Mouse (Mus musculus): ENCODE measurements around the gene Rnf182.

Rnf182 gene

DNA sequence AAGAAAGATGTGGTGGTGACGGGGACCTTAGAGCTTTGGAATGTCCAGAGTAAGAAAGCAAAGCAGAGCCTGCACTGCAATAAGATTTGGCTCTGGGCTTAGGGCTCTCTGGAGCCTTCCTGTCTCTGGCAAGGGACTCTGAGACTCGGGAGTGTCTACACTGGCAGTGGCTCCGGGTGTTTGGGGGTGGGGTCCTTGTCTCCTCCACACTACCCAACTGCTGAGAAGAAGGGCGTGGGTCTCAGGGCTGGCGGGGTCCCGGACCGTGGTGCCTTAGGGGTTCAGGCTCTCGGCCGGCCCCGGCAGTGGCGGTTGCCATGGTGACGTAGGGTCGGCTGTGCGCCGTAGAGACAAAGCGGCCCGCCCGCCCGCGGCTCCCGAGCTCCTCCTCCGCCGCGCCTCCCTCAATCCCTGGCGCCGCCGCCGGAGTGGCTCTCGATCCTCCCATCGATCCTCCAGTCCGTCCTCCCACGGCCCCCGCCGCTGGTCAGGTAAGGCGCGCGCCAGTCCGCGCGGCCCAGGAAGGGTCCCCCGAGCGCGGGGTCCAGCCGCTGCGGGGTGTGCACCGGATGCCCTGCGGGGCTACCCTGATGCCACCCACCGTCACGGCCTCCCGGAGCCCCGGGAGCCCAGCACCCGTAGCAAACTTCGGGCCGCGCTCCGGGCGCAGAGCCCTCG lies at the start of gene Rnf182:
Gene Rnf182 (plus strand): TSS at position 134 of the 678 bp plus-strand sequence.
- no peak for DNase-seq (ENCODE audit: low read depth, low spot score)

DNA sequence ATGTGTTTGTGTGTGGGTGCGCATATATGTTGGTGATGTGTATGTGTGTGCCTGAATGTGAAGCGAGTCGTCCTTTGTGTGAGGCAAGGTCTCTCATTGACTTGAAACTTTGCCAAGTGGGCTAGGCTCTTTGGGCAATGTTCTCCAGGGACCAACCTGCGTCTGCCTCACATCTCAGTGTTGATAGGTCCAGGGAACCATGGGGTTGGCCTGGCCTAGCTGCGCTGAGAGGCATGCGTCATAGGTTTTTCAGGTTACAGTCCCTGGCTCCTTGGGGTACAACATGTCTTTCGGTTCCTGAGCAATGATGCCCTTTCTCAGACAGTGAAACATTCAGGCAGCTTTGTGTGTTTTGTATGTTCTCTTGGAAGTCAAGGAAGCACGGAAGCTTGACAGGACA lies 49.3 kb upstream of the Rnf182 start:
- DNase-seq (ENCODE audit: low read depth, low spot score) = no peak

DNA sequence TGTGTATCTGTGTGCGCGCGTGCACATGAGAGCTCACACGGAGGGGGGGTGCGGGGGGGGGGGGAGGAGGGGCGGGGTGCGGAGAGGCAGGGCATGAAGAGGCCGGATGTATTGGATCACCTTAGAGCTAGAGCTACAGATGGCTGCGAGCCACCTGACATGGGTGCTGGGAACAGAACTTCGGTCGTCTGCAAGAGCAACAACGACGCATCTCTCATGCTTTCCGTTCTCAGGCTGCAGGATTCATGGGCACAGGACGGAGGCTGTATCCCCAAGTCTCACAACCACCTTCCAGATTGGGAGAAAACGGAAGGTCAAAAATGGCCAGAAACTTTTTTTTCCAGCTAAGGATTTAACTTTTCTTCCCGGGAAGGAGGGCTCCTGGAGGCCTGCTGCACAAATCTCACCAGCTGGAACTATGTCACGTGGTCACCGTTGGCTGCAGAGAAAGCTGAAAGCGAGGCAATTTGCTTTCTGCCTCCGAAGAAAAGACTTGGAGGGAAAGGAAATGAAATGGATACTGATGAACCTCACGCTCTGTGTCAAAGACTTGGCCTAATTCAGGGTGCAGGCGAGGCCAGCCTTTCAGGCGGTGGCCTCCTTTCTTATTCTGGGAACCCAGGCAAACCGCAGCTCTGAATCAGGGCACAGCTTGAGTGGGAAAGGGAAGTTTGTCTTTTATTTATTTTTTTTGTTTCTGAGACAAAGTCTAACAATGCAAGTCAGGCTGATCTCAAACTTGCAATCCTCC lies 48.2 kb upstream of the Rnf182 start:
- no peak for DNase-seq (ENCODE audit: low read depth, low spot score)

DNA sequence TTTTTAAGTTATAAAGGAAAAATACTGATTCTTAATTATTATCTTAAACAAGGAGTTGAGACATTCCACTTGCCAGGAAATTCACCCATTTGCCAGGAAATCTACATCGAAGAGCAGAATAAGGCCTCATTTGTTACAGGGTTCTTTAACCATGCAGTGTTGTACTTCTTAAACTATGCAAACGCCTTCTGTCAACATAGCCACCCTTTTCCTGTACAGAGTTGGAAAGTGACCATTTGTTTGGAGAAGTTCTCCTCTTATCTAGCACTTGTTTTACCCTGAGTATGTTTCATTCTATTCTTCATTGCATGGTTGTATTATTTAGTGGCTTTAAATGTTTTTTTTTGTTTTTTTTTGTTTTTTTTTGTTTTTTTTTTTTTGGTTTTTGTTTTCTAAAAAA lies 41.5 kb upstream of the Rnf182 start:
- no peak for DNase-seq (ENCODE audit: low read depth, low spot score)

DNA sequence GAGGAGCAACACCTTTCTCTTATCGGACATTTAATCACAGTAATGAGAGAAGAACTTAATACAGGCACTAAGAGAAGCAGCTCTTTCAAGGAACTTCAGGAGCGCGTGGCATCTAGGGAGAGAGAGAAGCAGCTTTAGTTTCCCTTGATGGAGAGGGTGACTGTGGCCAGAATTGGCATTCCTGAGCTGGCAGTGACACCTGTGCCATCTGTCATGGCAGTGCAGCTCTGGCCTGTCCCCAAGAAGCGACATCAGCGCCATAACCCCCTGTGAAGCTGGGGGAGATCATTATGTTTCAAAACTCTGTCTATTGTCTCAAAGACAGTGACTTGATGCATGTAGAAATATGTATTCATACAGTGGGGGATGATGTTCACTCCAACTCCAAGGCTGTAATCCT lies 40.1 kb upstream of the Rnf182 start:
- DNase-seq (ENCODE audit: low read depth, low spot score) = no peak

DNA sequence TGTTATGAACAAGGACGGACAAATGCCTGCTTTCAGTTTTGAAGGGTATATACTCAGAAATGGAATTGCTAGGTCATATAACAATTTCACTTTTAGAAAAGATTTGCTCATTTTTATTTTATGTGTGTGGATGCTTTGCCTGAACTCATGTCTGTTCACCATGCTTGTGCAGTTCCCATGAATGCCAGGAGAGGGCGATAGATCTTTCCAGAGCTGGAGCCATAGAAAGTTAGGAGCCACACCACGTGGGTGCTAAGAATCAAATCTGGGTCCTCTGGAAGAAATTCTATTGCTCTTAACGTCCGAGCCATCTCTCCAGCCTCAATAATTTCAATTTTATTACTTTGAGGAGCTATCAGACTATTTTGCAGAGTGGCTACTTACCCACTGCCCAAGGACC lies 38.3 kb upstream of the Rnf182 start:
- DNase-seq (ENCODE audit: low read depth, low spot score) = no peak

DNA sequence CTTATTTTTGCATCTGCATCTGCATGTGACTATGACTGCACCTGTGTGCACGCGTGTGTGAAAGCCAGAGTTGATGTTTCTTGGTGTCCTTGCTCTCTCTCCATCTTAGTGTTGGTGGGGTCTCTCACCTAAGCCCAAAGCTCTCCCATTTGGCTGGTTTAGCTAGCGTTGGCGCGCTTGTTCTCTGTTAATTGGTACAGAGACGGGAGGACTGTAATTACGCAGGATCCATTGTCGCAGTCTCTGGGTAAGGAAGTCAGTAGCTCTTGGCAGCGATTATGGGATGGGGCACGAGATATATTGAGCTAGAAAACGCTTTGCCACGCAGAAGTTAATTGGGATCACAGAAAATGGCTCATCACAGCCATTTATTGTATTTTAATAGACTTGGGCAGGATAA lies 37.7 kb upstream of the Rnf182 start:
- DNase-seq (ENCODE audit: low read depth, low spot score) = no peak

DNA sequence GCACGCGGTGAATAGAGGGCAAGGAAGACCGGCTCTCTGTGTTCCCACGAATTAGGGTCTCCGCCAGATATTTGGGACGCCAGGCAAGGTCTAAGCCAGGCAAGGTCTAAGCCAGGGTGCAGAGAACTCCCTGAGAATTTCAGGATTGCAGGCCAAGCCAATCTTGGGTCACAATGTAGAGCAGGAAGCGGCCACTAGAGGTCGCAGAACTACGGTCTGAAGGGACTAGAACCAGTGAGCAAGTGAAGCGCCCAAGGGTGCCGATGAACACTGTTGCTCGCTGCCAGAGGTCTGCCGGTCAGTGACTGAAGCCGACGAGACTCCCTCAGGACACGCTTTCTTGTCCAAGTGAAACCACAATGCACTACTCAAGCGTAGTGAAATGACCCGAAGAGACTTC lies 35.8 kb upstream of the Rnf182 start:
- no peak for DNase-seq (ENCODE audit: low read depth, low spot score)

DNA sequence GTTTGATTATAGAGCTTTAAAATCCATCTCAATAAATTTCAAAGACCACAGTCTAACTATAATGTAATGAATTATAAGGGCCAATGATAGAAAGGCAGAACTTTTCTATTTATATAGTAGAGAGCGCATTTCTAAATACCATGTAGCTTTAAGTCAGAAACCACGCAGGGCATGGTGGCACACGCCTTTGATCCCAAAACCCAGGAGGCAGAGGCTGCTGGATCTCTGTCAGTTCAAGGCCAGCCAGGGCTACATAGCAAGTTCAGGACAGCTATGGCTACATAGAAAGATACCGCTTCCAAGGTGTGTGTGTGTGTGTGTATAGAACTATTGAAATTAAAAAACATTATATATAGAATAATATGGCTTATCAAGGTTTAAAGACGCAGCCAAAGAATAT lies 34.8 kb upstream of the Rnf182 start:
- DNase-seq (ENCODE audit: low read depth, low spot score) = no peak

DNA sequence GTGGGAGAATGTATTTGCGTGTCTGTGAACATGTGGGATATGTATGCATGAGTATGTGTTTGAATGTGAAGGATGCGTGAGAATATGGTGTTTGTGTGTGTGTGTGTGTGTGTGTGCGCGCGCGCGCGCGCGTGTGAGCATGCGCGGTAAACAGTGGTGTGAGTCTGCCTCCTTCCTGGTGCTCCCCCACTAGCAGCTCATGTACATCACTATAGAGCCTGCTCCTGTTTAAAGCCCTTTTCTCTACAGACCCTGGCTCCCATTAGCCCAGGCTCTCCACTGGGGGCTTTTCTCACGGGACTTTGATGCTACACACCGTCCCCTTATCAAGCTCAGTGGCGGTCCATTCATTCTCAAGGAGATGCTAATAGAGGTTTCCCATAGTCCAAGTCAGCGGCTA lies 32.5 kb upstream of the Rnf182 start:
- no peak for DNase-seq (ENCODE audit: low read depth, low spot score)

DNA sequence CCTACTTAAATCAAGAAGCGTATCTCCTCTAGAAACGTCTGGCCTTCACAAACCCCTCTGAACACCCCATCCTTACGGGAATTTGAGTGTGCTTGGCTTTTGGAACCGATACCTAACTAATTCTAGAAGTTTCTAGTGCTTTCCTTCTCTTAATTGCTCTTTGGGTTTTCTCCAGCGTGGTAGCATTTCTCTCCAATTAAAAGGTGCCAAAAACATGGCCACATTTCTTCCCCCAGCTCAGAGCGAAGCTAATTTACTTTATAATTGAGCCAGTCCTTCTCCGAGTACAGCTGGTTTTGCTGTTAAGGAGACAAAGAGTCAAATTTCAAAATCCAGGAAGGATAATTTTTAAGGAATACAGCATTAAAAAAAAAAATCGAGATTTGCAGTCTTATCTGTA lies 32.0 kb upstream of the Rnf182 start:
- DNase-seq (ENCODE audit: low read depth, low spot score) = no peak

DNA sequence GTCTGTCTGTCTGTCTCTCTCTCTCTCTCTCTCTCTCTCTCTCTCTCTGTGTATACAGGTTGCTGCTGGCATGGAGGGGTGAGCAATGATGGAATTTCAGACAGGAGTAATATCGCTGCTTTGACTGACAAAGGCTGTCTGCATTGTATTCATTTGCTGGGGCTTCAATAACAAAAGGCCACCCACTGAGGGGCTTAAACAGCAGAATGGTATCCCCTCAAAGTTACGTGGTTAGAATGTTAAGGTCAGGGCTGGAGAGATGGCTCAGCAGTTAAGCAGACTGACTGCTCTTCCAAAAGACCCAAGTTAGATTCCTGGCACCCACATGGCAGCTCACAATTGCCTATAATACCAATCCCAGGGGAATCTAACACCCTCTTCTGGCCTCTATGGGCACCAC lies 30.2 kb upstream of the Rnf182 start:
- no peak for DNase-seq (ENCODE audit: low read depth, low spot score)

DNA sequence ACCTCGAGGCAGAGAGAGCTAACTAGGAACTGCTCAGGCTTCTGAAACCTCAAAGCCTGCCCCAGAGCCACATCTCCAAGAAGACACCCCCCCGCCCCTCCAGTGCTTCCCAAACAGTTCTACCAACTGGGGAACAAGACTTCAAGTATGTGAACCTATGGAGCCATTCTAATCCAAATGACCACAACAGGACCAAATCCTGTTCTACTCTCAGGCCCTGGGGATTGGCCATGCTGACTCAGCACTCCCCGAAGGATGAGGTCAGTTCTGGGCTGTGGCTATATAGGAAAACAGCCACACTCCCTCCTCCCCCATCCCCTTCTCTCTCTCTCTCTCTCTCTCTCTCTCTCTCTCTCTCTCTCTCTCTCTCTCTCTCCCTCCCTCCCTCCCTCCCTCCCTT lies 28.5 kb upstream of the Rnf182 start:
- DNase-seq (ENCODE audit: low read depth, low spot score) = no peak

DNA sequence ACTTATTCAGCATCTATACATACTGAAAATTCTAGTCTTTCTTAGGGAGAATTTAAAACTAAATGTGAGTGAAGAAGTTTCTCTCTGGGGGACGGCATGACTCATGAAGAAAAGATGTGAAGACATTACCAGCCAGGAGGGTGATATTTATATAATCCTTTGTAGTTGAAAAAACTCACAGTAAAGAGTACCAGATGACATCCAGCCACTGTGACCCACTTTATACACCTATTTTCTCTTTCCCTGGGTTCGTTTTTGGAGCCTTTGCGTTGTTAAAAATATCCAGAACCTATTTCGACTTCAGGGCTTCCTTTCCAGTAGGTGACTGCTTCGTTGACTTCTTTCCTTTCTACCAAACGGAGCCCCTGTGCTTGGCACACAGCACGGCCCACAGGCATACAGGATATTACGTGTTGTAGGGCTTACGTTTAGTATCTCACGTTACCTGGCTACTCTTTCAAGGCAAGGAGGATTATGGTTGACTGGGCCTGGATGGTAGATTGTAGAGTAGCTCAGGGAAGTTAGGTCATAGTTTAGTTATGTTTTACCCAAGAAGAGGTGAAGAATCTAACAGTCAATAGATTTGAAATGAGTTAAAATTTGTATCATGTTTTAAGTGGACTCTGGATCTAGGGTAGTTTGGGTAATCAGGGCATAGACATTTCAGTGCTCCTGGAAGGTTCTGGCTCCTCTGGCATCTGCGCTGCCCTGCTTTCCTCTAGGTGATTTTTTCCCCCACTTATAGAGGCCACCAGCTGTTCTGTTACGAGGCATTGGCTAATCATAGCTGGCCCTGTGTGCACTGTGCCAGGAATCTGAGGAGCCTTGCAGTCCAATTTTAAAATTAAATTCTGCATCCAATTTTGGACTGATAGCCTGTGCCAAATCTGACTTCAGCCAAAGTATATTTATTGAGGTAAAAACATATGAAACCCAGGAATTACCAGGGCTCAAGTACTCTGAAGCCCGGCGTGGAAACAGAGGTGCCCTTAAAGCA lies 27.4 kb upstream of the Rnf182 start:
- DNase-seq (ENCODE audit: low read depth, low spot score) = peak; percentile 81

DNA sequence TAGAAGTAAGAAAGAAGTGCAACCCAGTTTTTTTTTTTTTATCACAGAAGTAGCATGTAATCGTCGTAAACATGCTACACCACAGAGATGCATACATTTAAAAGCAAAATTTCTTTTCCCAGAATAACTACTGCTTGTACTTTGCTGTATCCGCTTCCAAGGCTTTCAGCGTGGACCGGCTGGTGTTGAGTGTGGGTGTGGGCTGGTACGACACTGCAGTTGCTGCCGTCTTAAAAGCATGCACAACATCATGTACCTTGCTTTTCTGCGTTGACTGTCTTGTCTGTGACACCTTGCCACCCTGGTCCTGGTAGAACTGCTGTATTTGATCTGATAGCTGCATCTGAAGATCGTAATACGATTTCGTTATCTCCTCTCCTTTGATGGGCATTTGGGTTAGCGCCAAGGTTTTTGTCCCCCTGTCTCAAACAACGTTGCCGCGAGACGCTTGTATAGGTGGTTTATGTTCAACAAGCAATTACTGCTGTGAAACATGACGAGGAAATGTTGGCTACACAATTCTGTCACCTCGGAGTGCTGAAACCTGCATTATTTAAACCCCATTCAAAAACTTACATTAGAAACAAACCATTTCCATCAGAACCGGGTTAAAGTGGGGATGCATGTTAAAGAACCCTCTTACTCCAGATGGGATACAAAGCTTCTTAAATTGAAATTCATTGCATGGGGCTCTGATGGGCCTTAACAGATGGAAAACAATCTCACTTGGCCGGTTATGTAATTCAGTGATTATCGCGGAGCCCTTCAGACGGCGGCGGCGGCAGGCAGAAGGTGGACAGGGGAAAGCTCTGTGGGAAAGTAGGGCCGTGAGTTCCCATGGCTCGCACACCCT lies 23.5 kb upstream of the Rnf182 start:
- no peak for DNase-seq (ENCODE audit: low read depth, low spot score)

DNA sequence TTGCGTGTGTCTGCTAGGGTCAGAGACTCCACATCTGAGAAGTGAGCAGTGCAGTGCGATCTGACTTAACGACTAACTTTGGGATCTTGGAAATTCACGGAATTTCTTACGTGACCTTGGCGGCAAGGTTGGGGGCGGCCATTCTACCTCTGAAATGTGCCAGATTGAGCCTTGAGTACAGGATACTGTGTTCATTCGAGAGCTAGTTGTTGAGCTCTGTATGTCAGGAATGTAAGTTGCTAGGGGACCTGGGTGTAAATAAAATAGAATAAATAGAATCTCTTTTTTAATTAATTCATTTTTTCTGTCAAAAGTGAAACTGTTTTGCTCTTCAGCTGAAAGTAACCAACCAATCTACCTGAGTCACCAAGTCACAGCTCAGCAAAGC lies 22.8 kb upstream of the Rnf182 start:
- DNase-seq (ENCODE audit: low read depth, low spot score) = no peak

DNA sequence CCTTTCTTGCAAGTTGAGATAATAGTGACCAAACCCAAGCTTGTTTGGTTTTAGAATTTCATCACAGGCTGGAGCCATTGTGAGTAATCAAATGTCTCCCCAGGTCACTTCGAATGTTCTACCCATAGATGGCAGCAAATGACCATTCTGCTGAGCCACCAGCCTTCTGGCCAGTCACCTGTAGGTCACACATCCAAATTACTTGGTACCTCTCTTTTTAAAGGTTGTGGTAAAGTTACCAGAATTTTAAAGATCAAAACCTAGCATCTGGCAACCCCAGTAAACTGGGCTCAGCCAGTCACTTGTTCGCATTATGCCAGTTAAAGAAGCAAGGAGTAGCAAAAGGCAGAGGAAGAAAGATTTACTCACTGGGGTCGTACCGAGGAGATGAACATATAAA lies 19.6 kb upstream of the Rnf182 start:
- no peak for DNase-seq (ENCODE audit: low read depth, low spot score)

DNA sequence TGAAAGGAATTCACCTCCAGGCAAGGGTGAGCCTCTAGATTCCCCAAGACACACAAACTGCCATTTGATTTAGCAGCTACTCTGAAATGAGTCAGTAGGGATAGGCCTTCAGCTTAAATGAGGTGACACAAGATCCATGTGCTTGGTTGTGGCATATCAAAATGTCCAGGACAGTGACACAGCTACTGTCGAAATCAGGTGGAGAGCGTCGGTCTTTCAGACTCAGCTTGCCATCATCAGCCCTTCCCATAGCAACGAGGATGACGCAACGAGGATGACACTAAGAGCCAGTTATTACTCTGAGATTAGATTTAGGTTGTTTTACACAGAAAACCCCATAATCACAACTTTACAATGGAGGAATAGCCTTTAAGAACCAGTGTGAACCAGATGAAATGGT lies 14.5 kb upstream of the Rnf182 start:
- DNase-seq (ENCODE audit: low read depth, low spot score) = no peak

DNA sequence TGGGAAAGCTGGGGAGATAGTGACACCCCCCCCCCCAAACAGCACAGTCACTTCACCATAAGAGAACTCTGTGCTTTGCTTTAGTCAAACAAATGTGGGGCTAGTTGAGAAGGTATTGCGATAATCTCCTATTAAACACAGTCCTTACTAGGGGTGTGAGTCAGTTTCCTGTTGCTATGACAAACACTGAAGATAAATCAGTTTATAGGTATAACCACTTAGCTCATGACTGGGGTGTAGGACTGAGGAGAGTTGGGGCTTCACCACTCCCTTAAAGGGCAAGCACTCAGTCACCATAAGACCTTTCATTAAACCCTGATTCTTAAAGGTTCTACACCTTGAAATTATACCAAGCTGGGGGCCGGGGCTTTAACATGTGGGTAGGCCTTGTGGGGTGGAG lies 13.1 kb upstream of the Rnf182 start:
- no peak for DNase-seq (ENCODE audit: low read depth, low spot score)

DNA sequence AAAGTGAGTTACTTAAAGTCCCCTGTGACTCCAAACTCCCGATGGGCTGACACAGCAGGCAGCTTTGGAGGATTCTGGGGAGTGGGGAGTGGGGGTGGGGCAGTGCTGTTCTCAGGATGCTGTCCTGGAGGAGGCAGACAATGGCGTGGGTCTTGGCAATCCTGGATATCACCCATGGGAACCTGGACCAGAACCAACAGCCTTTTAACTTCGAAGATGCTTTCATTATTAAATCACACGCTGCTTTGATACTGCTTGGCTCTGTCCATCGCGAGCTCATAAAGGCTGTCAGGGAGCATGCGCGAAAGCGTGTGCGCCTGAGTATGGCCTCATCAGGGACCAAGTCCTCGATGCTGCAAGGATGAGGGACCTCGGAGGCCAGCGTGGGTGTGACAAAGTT lies 12.5 kb upstream of the Rnf182 start:
- no peak for DNase-seq (ENCODE audit: low read depth, low spot score)

DNA sequence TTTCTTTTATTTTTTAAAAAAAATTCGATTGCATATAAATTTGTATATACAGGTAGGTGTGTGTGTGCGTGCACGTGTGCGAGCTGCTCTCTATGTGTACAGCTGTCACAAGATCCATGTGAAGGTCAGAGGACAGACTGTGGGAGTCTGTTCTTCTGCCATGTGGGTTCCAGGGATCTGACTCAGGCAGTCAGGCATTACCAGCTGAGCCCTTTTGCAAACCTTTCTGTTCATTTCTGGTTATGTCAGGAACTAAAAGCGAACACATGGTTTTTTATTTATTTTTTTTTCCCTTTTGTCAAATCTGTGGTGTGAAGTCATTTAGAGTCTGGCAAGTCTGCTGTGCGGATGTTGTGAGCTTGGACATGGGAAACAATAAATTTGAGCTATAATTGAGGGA lies 6.7 kb upstream of the Rnf182 start:
- no peak for DNase-seq (ENCODE audit: low read depth, low spot score)
